Mouse (Mus musculus) forebrain, postnatal 0 days (tissue): ENCODE measurements at regions not wholly inside any gene's neighbourhood (a gene's known extent, or its start where the extent isn't known, plus 50 kb on each side); places are given as distances from the start of the nearest gene placed in this dataset.
A peak's percentile ranks its signal among the peaks of the same experiment; 100 is the strongest.

ENCODE experiments used
- ATAC-seq: fragments of 200-750 bp; cut with Nextera tagmentation; 2 replicates; pipeline ENCODE4 v1.8.0; 2017; ENCODE audit warnings: mild to moderate bottlenecking, moderate library complexity
- DNase-seq: peaks from one replicate; pipeline ENCODE4 v3.0.0-alpha.2; 2015
- H3K27ac ChIP-seq: fragments of 300-500 bp; sonication (generic); 2 replicates; pipeline ENCODE4 v1.5.1; 2014; ENCODE audit warnings: low read depth, mild to moderate bottlenecking, antibody characterized with exemption, low read length, moderate library complexity, mixed read lengths
- H3K27me3 ChIP-seq: fragments of 300-500 bp; sonication (generic); 2 replicates; pipeline ENCODE4 v1.6.1; 2014; ENCODE audit warnings: mild to moderate bottlenecking, low read length, mixed read lengths; ENCODE audit not compliant: insufficient read depth
- H3K36me3 ChIP-seq: fragments of 300-500 bp; sonication (generic); 2 replicates; pipeline ENCODE4 v1.6.1; 2014; ENCODE audit warnings: mild to moderate bottlenecking, moderate library complexity; ENCODE audit not compliant: insufficient read depth
- H3K4me1 ChIP-seq: fragments of 300-500 bp; sonication (generic); 2 replicates; pipeline ENCODE4 v1.6.1; 2014; ENCODE audit warnings: antibody characterized with exemption; ENCODE audit not compliant: insufficient read depth
- H3K4me2 ChIP-seq: fragments of 300-500 bp; sonication (generic); 2 replicates; pipeline ENCODE4 v1.6.1; 2014; ENCODE audit warnings: low read depth, mild to moderate bottlenecking, moderate library complexity
- H3K4me3 ChIP-seq: fragments of 300-500 bp; sonication (generic); 2 replicates; pipeline ENCODE4 v1.5.1; 2014; ENCODE audit warnings: low read depth, low read length, mixed read lengths
- H3K9ac ChIP-seq: fragments of 300-500 bp; sonication (generic); 2 replicates; pipeline ENCODE4 v1.6.1; 2014; ENCODE audit warnings: mild to moderate bottlenecking
- H3K9me3 ChIP-seq: fragments of 300-500 bp; sonication (generic); 2 replicates; pipeline ENCODE4 v1.6.1; 2016; ENCODE audit warnings: low read length
- CTCF ChIP-seq: sonication (generic); IDR thresholded peaks from 2 replicates; pipeline ENCODE4 v1.5.1; 2016; ENCODE audit warnings: antibody characterized with exemption, control low read depth, low read depth
- WGBS: fragments of 180-500 bp; shearing (Covaris S2); extraction: QIAGEN DNeasy Blood & Tissue Kit; methylation state at CpG from one replicate; pipeline ENCODE4 v1.1.7; 2014; 5-methylcytosine and 5-hydroxymethylcytosine counted together

DNA sequence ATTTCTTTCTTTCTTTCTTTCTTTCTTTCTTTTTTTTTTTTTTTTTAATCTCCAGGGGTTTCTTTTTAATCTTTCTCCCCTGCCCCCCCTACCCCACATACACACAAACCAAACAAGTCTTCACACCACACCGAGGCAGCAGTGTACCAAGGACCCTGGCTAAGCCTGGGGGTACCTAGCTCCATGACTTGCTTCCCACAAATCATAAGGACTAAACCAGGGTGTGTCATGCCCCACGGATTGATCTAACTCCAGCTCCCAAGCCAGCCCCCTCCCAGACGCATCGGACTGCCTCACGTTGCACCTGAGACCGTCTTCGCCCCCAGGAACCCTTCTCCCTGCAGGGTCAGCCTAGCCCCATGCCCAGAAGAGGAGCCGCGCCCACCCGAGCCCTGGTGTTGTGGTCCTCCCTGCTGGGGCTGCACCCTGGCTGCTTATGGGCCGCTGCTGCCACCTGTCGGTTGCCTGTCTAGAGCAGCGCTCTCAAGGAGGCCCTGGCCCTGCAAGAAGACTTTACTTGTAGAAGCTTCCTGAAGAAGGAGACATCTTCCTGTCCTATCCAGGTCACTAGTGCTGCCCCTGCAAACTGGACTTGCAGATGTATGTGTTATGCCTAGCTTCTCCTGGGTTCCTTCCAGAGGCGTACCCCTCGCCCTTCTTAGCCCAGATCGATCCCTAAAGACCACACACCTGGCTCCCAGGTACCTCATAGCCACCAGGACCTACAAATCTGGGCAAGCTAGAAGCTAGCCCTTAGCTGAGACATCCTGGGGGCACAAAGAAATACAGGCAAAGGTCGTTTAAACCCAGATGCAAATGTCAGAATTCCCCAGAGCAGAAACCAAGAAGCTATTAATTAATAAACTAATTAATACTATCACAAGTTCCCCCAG is 56.2 kb upstream of the Plet1 start:
- Histone ChIP-seq H3K9me3 (no peaks in the 10 kb centered on the region), H3K36me3 (no peaks in the 10 kb centered on the region), H3K4me3 (peak overlapping the region; percentile 38), H3K27me3 (no peaks in the 10 kb centered on the region), H3K4me2 (peak overlapping the region; percentile 56), H3K9ac (peak overlapping the region; percentile 51; the same call in 1 of the 2 replicates), H3K27ac (no peak overlapping the region), H3K4me1 (0 out of 2 replicates have a peak, but pooled peaks cover 3% of the 10 kb centered on the region)
- ATAC-seq (peak; percentile 89), DNase-seq (peak; percentile 94)
- WGBS: 15% methylated on average over 17 of the region's 17 CpGs
- peak; percentile 98 for TF ChIP-seq CTCF

DNA sequence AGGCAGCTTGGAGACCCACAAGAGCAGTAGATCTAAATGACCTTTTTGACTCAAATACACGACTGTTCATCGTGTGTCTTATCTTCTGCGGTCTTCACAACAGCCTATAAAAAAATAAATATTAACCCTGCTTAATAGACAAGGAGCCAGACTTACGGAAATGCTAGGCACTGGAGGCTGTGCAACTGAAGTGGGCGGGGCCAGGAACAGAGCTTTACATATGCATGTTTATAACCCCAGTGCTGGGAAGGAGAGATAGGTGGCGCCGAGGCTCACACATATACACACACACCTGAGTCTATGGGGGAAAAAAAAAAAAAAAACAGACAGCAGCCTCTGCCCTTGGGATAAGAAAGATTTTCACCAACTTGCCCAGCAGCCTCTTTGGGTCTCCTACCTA is 55.6 kb upstream of the Plet1 start:
- TF ChIP-seq CTCF: no peak
- Histone ChIP-seq H3K9ac (no peak overlapping the region), H3K4me3 (no peak overlapping the region), H3K9me3 (no peaks in the 10 kb centered on the region), H3K4me2 (no peak overlapping the region), H3K36me3 (no peaks in the 10 kb centered on the region), H3K27me3 (no peaks in the 10 kb centered on the region), H3K4me1 (0 out of 2 replicates have a peak, but pooled peaks cover 3% of the 10 kb centered on the region), H3K27ac (no peak overlapping the region)
- ATAC-seq (no peak), DNase-seq (no peak)
- WGBS: 65% methylated on average over 7 of the region's 7 CpGs

DNA sequence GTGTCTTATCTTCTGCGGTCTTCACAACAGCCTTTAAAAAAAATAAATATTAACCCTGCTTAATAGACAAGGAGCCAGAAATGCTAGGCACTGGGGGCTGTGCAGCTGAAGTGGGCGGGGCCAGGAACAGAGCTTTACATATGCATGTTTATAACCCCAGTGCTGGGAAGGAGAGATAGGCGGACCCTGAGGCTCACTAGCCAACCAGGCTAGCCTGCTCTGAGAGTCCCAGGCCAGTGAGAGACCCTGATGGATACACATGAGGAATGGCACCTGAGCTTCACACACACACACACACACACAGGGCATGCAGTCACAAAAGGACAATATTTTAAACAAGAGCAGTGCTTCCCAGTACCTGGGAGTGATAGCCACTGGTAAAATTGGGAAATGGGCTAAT is 54.1 kb upstream of the Plet1 start:
- DNase-seq (no peak), ATAC-seq (no peak)
- H3K9ac ChIP-seq: no peak overlapping the region
- no peaks in the 10 kb centered on the region for H3K36me3 ChIP-seq
- no peak overlapping the region for H3K4me2 ChIP-seq
- H3K27me3 ChIP-seq: no peaks in the 10 kb centered on the region
- 0 out of 2 replicates have a peak overlapping the region, but pooled peaks have one; percentile 29 for H3K27ac ChIP-seq
- 78% methylated on average over 3 of the region's 3 CpGs for WGBS
- no peaks in the 10 kb centered on the region for H3K9me3 ChIP-seq
- H3K4me3 ChIP-seq: no peak overlapping the region
- H3K4me1 ChIP-seq: 0 out of 2 replicates have a peak, but pooled peaks cover 3% of the 10 kb centered on the region
- TF ChIP-seq CTCF: no peak

DNA sequence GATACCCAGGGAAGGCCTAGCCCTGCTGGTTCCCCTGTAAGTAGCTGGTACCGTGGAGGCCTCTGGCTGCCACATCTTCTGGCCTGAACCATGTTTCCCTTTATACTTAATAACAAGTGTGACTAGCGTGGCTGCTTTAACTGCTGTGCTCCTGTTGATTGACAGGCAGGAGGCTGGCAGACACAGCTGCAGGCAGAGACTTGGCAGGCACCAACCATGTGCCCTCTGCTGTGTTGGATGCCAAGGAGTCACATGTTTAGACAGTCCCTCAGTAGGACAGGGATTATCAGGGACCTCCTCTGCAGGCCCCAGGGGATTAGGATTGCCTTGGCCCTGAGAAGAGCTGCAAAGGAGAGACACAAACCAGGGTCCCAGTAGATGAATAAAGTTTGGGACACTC is 53.6 kb upstream of the Plet1 start:
- 19% methylated on average over 2 of the region's 2 CpGs for WGBS
- Histone ChIP-seq H3K4me3 (no peak overlapping the region), H3K36me3 (no peaks in the 10 kb centered on the region), H3K9me3 (no peaks in the 10 kb centered on the region), H3K4me1 (0 out of 2 replicates have a peak, but pooled peaks cover 3% of the 10 kb centered on the region), H3K4me2 (no peak overlapping the region), H3K9ac (no peak overlapping the region), H3K27me3 (no peaks in the 10 kb centered on the region), H3K27ac (0 out of 2 replicates have a peak overlapping the region, but pooled peaks have one; percentile 29)
- ATAC-seq (peak; percentile 85), DNase-seq (peak; percentile 65)
- no peak for TF ChIP-seq CTCF

DNA sequence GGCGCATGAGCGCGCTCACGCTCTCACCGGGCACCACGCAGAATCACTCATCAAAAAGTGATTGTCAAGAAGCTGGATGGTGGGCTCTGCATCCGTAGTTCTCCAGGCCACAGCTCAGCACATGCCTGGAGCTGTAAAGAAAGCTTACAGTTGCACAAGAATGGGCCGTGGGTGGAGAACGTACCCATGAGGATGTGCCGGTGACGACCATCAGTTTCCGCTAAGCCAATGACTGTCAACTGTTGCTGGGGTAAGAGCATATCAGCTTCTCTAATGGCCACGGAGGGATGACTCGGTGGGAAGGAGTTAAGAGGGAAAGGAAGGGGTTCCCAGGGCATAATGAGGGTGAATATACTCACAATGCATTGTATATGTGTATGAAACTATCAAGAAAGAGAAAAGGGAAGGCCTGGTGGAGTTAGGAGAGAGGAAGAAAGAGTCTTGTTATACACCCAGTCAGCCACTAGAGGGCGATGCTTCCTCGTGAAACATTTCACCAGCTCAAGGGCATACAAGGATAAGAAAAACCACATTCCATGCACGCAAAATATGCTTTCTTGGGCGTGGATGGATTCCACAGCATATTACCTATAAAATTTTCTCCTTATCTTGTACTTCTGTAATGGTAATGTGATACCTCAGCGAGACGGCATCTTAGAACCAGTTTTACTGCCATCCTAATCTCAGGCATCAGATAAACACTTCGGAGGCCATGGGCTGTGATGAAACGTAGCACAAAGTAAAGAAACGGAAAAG is 50.4 kb upstream of the Plet1 start:
- TF ChIP-seq CTCF: peak; percentile 91
- Histone ChIP-seq H3K4me1 (0 out of 2 replicates have a peak, but pooled peaks cover 3% of the 10 kb centered on the region), H3K27ac (peak overlapping the region; percentile 42; the same call in 1 of the 2 replicates), H3K9ac (no peak overlapping the region), H3K4me3 (no peak overlapping the region), H3K27me3 (no peaks in the 10 kb centered on the region), H3K9me3 (no peaks in the 10 kb centered on the region), H3K4me2 (no peak overlapping the region), H3K36me3 (no peaks in the 10 kb centered on the region)
- peak; percentile 69 for ATAC-seq
- peak; percentile 91 for DNase-seq
- WGBS: 61% methylated on average over 23 of the region's 23 CpGs
